In genomic region chr11:88334893-88335292, GRCm38 (mm10) we compare ENCODE assay signal across 22 mouse cellular contexts. TPM values are rescaled to one million over a fixed set of nuclear protein-coding genes. Genes with fewer than 3 reads are reported as not detected.
DNase-seq lines count a peak whose midpoint lies in the region; ATAC-seq lines count a peak whose summit lies in the region.
"Had no signal": no experiment of that assay in that cellular context is flagged by ENCODE, and none has a peak within 500 bp of the region (broad histone marks: within the 10 kb centered on the region; RNA-seq: fewer than 3 reads in every experiment).

No protein-coding gene starts in this region.

- no peak for ATAC-seq in forebrain, embryonic 13.5 days
- ATAC-seq in forebrain, embryonic 14.5 days: no peak
- no peak for ATAC-seq in lung, embryonic 15.5 days (ENCODE audit: borderline replicate concordance, extremely low read depth, low FRiP score, low TSS enrichment)
- ATAC-seq in hindbrain, embryonic 13.5 days (ENCODE audit: low FRiP score): no peak
- ATAC-seq in midbrain, embryonic 15.5 days (replicated peaks): no peak
- ATAC-seq: CD4-positive, CD25-positive, alpha-beta regulatory T cell, adult 4 months had no signal

- H3K4me1 ChIP-seq in forebrain, embryonic 13.5 days: peaks cover 31% of the 10 kb centered on the region
- peaks cover 13% of the 10 kb centered on the region for H3K4me1 ChIP-seq in forebrain, embryonic 14.5 days (ENCODE audit: control insufficient read depth, insufficient read depth, low read length)
- H3K4me1 ChIP-seq in lung, embryonic 15.5 days: peaks cover 52% of the 10 kb centered on the region
- peaks cover 39% of the 10 kb centered on the region for H3K4me1 ChIP-seq in hindbrain, embryonic 13.5 days (replicated peaks)
- H3K4me1 ChIP-seq in midbrain, embryonic 15.5 days: peaks cover 22% of the 10 kb centered on the region
- H3K4me1 ChIP-seq: megakaryocyte, embryonic 14.5 days had no signal

- no peak for DNase-seq in forebrain, embryonic 14.5 days (ENCODE audit: low spot score)
- no peak for DNase-seq in lung, postnatal 4 days
- no peak for DNase-seq in kidney, adult 18-20 months
- no peak for DNase-seq in left cerebral cortex, adult 9 months (ENCODE audit: low spot score in 2 of 2)
- DNase-seq: cerebellum, adult 9-10 months; gastrocnemius, postnatal 14 days; heart, adult 2 months; kidney, postnatal 14 days had no signal

- H3K9me3 ChIP-seq in forebrain, embryonic 13.5 days (replicated peaks): no peaks in the 10 kb centered on the region
- no peaks in the 10 kb centered on the region for H3K9me3 ChIP-seq in forebrain, embryonic 14.5 days (replicated peaks; ENCODE audit: control insufficient read depth, low read length)
- H3K9me3 ChIP-seq in lung, embryonic 15.5 days: no peaks in the 10 kb centered on the region
- no peaks in the 10 kb centered on the region for H3K9me3 ChIP-seq in hindbrain, embryonic 13.5 days
- H3K9me3 ChIP-seq in midbrain, embryonic 15.5 days: no peaks in the 10 kb centered on the region
- H3K9me3 ChIP-seq: embryonic facial prominence, embryonic 12.5 days; G1E; limb, embryonic 12.5 days; megakaryocyte, embryonic 14.5 days had no signal

- WGBS in forebrain, embryonic 13.5 days: 24% methylated on average over 5 of the region's 5 CpGs
- WGBS in forebrain, embryonic 14.5 days: 24% methylated on average over 5 of the region's 5 CpGs
- 31% methylated on average over 5 of the region's 5 CpGs for WGBS in lung, embryonic 15.5 days
- 47% methylated on average over 5 of the region's 5 CpGs for WGBS in hindbrain, embryonic 13.5 days
- 23% methylated on average over 5 of the region's 5 CpGs for WGBS in midbrain, embryonic 15.5 days

- peak overlapping the region; percentile 30; the same call in 1 of the 2 replicates for H3K9ac ChIP-seq in forebrain, embryonic 13.5 days
- H3K9ac ChIP-seq in forebrain, embryonic 14.5 days (ENCODE audit: low read length): no peak overlapping the region
- no peak overlapping the region for H3K9ac ChIP-seq in lung, embryonic 15.5 days
- 0 out of 2 replicates have a peak overlapping the region, but pooled peaks have one; percentile 4 for H3K9ac ChIP-seq in hindbrain, embryonic 13.5 days
- H3K9ac ChIP-seq in midbrain, embryonic 15.5 days: no peak overlapping the region
- H3K9ac ChIP-seq: embryonic facial prominence, embryonic 12.5 days; limb, embryonic 12.5 days; liver, embryonic 14.5 days had no signal

- no peaks in the 10 kb centered on the region for H3K27me3 ChIP-seq in forebrain, embryonic 13.5 days
- no peaks in the 10 kb centered on the region for H3K27me3 ChIP-seq in forebrain, embryonic 14.5 days (replicated peaks; ENCODE audit: control insufficient read depth, insufficient read depth, low read length)
- H3K27me3 ChIP-seq in lung, embryonic 15.5 days: no peaks in the 10 kb centered on the region
- H3K27me3 ChIP-seq in hindbrain, embryonic 13.5 days: no peaks in the 10 kb centered on the region
- no peaks in the 10 kb centered on the region for H3K27me3 ChIP-seq in midbrain, embryonic 15.5 days (replicated peaks)
- H3K27me3 ChIP-seq: embryonic facial prominence, embryonic 12.5 days; limb, embryonic 12.5 days had no signal

- H3K4me2 ChIP-seq in forebrain, embryonic 13.5 days: no peak overlapping the region
- no peak overlapping the region for H3K4me2 ChIP-seq in forebrain, embryonic 14.5 days (ENCODE audit: low read length)
- peak overlapping the region; percentile 19; the same call in 1 of the 2 replicates for H3K4me2 ChIP-seq in lung, embryonic 15.5 days
- H3K4me2 ChIP-seq in hindbrain, embryonic 13.5 days: no peak overlapping the region
- no peak overlapping the region for H3K4me2 ChIP-seq in midbrain, embryonic 15.5 days
- H3K4me2 ChIP-seq: embryonic facial prominence, embryonic 12.5 days; limb, embryonic 12.5 days had no signal

- H3K27ac ChIP-seq in forebrain, embryonic 13.5 days: peak overlapping the region; percentile 40; the same call in 1 of the 2 replicates
- H3K27ac ChIP-seq in forebrain, embryonic 14.5 days (ENCODE audit: low read depth, low read length): no peak overlapping the region
- H3K27ac ChIP-seq in lung, embryonic 15.5 days: no peak overlapping the region
- peak overlapping the region; percentile 50 for H3K27ac ChIP-seq in hindbrain, embryonic 13.5 days
- H3K27ac ChIP-seq in midbrain, embryonic 15.5 days: 0 out of 2 replicates have a peak overlapping the region, but pooled peaks have one; percentile 1
- H3K27ac ChIP-seq: embryonic facial prominence, embryonic 12.5 days; heart, adult 2 months; limb, embryonic 12.5 days; liver, embryonic 14.5 days had no signal

- H3K36me3 ChIP-seq in forebrain, embryonic 13.5 days (ENCODE audit: poor library complexity, severe bottlenecking): peaks cover 23% of the 10 kb centered on the region
- peaks cover 12% of the 10 kb centered on the region; the same call in 1 of the 2 replicates for H3K36me3 ChIP-seq in forebrain, embryonic 14.5 days (ENCODE audit: control insufficient read depth, insufficient read depth, low read length)
- H3K36me3 ChIP-seq in lung, embryonic 15.5 days: 0 out of 2 replicates have a peak, but pooled peaks cover 6% of the 10 kb centered on the region
- peaks cover 15% of the 10 kb centered on the region for H3K36me3 ChIP-seq in hindbrain, embryonic 13.5 days
- H3K36me3 ChIP-seq in midbrain, embryonic 15.5 days (replicated peaks): peaks cover 6% of the 10 kb centered on the region; the same call in 1 of the 2 replicates

- H3K4me3 ChIP-seq in forebrain, embryonic 13.5 days: no peak overlapping the region
- H3K4me3 ChIP-seq in forebrain, embryonic 14.5 days (ENCODE audit: low read depth, low read length): no peak overlapping the region
- H3K4me3 ChIP-seq in lung, embryonic 15.5 days: no peak overlapping the region
- H3K4me3 ChIP-seq in hindbrain, embryonic 13.5 days: no peak overlapping the region
- no peak overlapping the region for H3K4me3 ChIP-seq in midbrain, embryonic 15.5 days
- H3K4me3 ChIP-seq: embryonic facial prominence, embryonic 12.5 days; heart, adult 2 months; limb, embryonic 12.5 days; megakaryocyte, embryonic 14.5 days had no signal

RNA-seq across cellular contexts. Expression of gene Ccdc182, which starts 41.0 kb away (rescaled TPM):
- polyA plus RNA-seq in forebrain, embryonic 13.5 days (2015; fragmentation: Nextera tagmentation; extraction: Ambion mirVana): 0.32 and 0.39 TPM in 2 replicates
- polyA plus RNA-seq in forebrain, embryonic 14.5 days (2014; fragmentation: Nextera tagmentation; extraction: Ambion mirVana): 0.24 TPM in 1 of 2 replicates, not detected in the other
- 0.12 TPM in 1 of 2 replicates, not detected in the other for polyA plus RNA-seq in lung, embryonic 15.5 days (2015; fragmentation: Nextera tagmentation; extraction: Ambion mirVana)
- polyA plus RNA-seq in hindbrain, embryonic 13.5 days (2015; fragmentation: Nextera tagmentation; extraction: Ambion mirVana): 1.3 and 1.7 TPM in 2 replicates
- polyA plus RNA-seq in midbrain, embryonic 15.5 days (2015; fragmentation: Nextera tagmentation; extraction: Ambion mirVana): 0.23 TPM in 2 replicates
- polyA plus RNA-seq: CD4-positive, CD25-positive, alpha-beta regulatory T cell, adult 4 months; cortical plate, adult 2 months; frontal cortex, adult 2 months; G1E; heart, adult 2 months; heart, postnatal 0 days; intestine, embryonic 14.5 days; liver, embryonic 14.5 days had no signal

Comparison
In these comparisons a context has a peak if more than half of its experiments do, and no peak if none do; other contexts are left out.
1. H3K27ac ChIP-seq: peak in forebrain, embryonic 13.5 days (single experiment), hindbrain, embryonic 13.5 days (single experiment) and midbrain, embryonic 15.5 days (single experiment); none in forebrain, embryonic 14.5 days (single experiment) and lung, embryonic 15.5 days (single experiment).
2. H3K9ac ChIP-seq: peak in forebrain, embryonic 13.5 days (single experiment) and hindbrain, embryonic 13.5 days (single experiment); none in forebrain, embryonic 14.5 days (single experiment), lung, embryonic 15.5 days (single experiment) and midbrain, embryonic 15.5 days (single experiment).